In genomic region chr5:108691152-108691551, GRCm38 (mm10) we compare ENCODE assay signal across 16 mouse cellular contexts. TPM values are rescaled to one million over a fixed set of nuclear protein-coding genes. Genes with fewer than 3 reads are reported as not detected.
DNase-seq lines count a peak whose midpoint lies in the region; ATAC-seq and TF ChIP-seq lines count a peak whose summit lies in the region.
"Had no signal": no experiment of that assay in that cellular context is flagged by ENCODE, and none has a peak within 500 bp of the region (broad histone marks: within the 10 kb centered on the region; RNA-seq: fewer than 3 reads in every experiment).

No protein-coding gene starts in this region.

- H3K9me3 ChIP-seq in hindbrain, postnatal 0 days (ENCODE audit: low read length): no peaks in the 10 kb centered on the region
- H3K9me3 ChIP-seq in hindbrain, embryonic 12.5 days (replicated peaks): no peaks in the 10 kb centered on the region
- no peaks in the 10 kb centered on the region for H3K9me3 ChIP-seq in lung, postnatal 0 days (ENCODE audit: low read length)
- H3K9me3 ChIP-seq: heart, embryonic 12.5 days; hindbrain, embryonic 10.5 days; midbrain, embryonic 13.5 days had no signal

- H3K36me3 ChIP-seq in hindbrain, postnatal 0 days (ENCODE audit: insufficient read depth, low read length): no peaks in the 10 kb centered on the region
- H3K36me3 ChIP-seq in hindbrain, embryonic 12.5 days: no peaks in the 10 kb centered on the region
- H3K36me3 ChIP-seq in lung, postnatal 0 days (ENCODE audit: insufficient read depth, low read length): no peaks in the 10 kb centered on the region
- H3K36me3 ChIP-seq: heart, embryonic 12.5 days; midbrain, embryonic 13.5 days had no signal

- TF ChIP-seq EP300 in lung, postnatal 0 days (IDR thresholded peaks at IDR 0.05): no peak

- no peak for DNase-seq in hindbrain, postnatal 0 days (ENCODE audit: low spot score)
- DNase-seq in lung, postnatal 0 days (ENCODE audit: low spot score): peak; percentile 23
- no peak for DNase-seq in lung, postnatal 4 days
- DNase-seq in ES-CJ7 (ENCODE audit: low read depth, low spot score): peak; percentile 34
- peak; percentile 56 for DNase-seq in naive thymus-derived CD4-positive, alpha-beta T cell, adult 2 months (ENCODE audit: low read depth)
- no peak for DNase-seq in adrenal gland, postnatal 4 days (ENCODE audit: low spot score in 2 of 2)
- DNase-seq: cerebellum, adult 9-10 months; forebrain, postnatal 0 days; gastrocnemius, postnatal 10 days; kidney, adult 8-10 months; lung, postnatal 10 days; thymus, adult 2 months had no signal

- no peak overlapping the region for H3K4me3 ChIP-seq in hindbrain, postnatal 0 days (ENCODE audit: low read length)
- H3K4me3 ChIP-seq in hindbrain, embryonic 12.5 days: no peak overlapping the region
- H3K4me3 ChIP-seq in lung, postnatal 0 days (ENCODE audit: low read depth, low read length): no peak overlapping the region
- H3K4me3 ChIP-seq: midbrain, embryonic 13.5 days had no signal

- 73% methylated on average over 4 of the region's 4 CpGs for WGBS in hindbrain, postnatal 0 days
- 78% methylated on average over 4 of the region's 4 CpGs for WGBS in hindbrain, embryonic 12.5 days
- WGBS in lung, postnatal 0 days: 62% methylated on average over 4 of the region's 4 CpGs

- peaks cover 3% of the 10 kb centered on the region; the same call in 1 of the 2 replicates for H3K27me3 ChIP-seq in hindbrain, postnatal 0 days (ENCODE audit: insufficient read depth, low read length)
- peaks cover 25% of the 10 kb centered on the region for H3K27me3 ChIP-seq in hindbrain, embryonic 12.5 days
- no peaks in the 10 kb centered on the region for H3K27me3 ChIP-seq in lung, postnatal 0 days (replicated peaks; ENCODE audit: insufficient read depth, low read length)
- H3K27me3 ChIP-seq: heart, embryonic 12.5 days had no signal

- peak; percentile 27 for TF ChIP-seq CTCF in hindbrain, postnatal 0 days (IDR thresholded peaks at IDR 0.05; ENCODE audit: low read depth)
- peak; percentile 41 for TF ChIP-seq CTCF in lung, postnatal 0 days (IDR thresholded peaks at IDR 0.05)

- no peak overlapping the region for H3K4me2 ChIP-seq in hindbrain, postnatal 0 days (ENCODE audit: low read depth, low read length)
- no peak overlapping the region for H3K4me2 ChIP-seq in hindbrain, embryonic 12.5 days (replicated peaks)
- H3K4me2 ChIP-seq in lung, postnatal 0 days (replicated peaks; ENCODE audit: low read depth, low read length): no peak overlapping the region

- peaks cover 3% of the 10 kb centered on the region; the same call in 1 of the 2 replicates for H3K4me1 ChIP-seq in hindbrain, postnatal 0 days (ENCODE audit: insufficient read depth, low read length)
- peaks cover 30% of the 10 kb centered on the region for H3K4me1 ChIP-seq in hindbrain, embryonic 12.5 days
- no peaks in the 10 kb centered on the region; the same call in 1 of the 2 replicates for H3K4me1 ChIP-seq in lung, postnatal 0 days (ENCODE audit: insufficient read depth, low read depth, low read length)

- no peak overlapping the region for H3K27ac ChIP-seq in hindbrain, postnatal 0 days
- H3K27ac ChIP-seq in hindbrain, embryonic 12.5 days: no peak overlapping the region
- no peak overlapping the region for H3K27ac ChIP-seq in lung, postnatal 0 days (ENCODE audit: low read length)
- H3K27ac ChIP-seq: hindbrain, embryonic 10.5 days; midbrain, embryonic 13.5 days had no signal

- no peak for ATAC-seq in hindbrain, postnatal 0 days
- no peak for ATAC-seq in hindbrain, embryonic 12.5 days (ENCODE audit: low FRiP score)
- ATAC-seq in lung, postnatal 0 days: no peak
- ATAC-seq: forebrain, postnatal 0 days; midbrain, embryonic 13.5 days had no signal

- H3K9ac ChIP-seq in hindbrain, postnatal 0 days (replicated peaks; ENCODE audit: low read length): no peak overlapping the region
- no peak overlapping the region for H3K9ac ChIP-seq in hindbrain, embryonic 12.5 days
- H3K9ac ChIP-seq in lung, postnatal 0 days (replicated peaks; ENCODE audit: low read depth): no peak overlapping the region
- H3K9ac ChIP-seq: forebrain, postnatal 0 days; midbrain, embryonic 13.5 days had no signal

RNA-seq across cellular contexts. Expression of gene Fgfrl1, which starts 1.0 kb away (rescaled TPM):
- 38.5 and 42.7 TPM in 2 replicates for total RNA-seq in hindbrain, postnatal 0 days (2014; rRNA removed)
- 11.3 and 12.1 TPM in 2 replicates for polyA plus RNA-seq in hindbrain, postnatal 0 days (2015; fragmentation: Nextera tagmentation; extraction: Ambion mirVana)
- polyA plus RNA-seq in hindbrain, embryonic 12.5 days (2016; fragmentation: Nextera tagmentation; extraction: Ambion mirVana): 25.3 and 29.4 TPM in 2 replicates
- 15.8 and 17.4 TPM in 2 replicates for polyA plus RNA-seq in lung, postnatal 0 days (2015; fragmentation: Nextera tagmentation; extraction: Ambion mirVana)
- 10 to 100 TPM; 42.7 to 49.6 TPM for total RNA-seq in adrenal gland, postnatal 4 days (2021)

RNA-seq across cellular contexts. Expression of gene Slc26a1, which starts 15.8 kb away (rescaled TPM):
- 6.3 and 12.6 TPM in 2 replicates for total RNA-seq in hindbrain, postnatal 0 days (2014; rRNA removed)
- 3.5 and 3.6 TPM in 2 replicates for polyA plus RNA-seq in hindbrain, postnatal 0 days (2015; fragmentation: Nextera tagmentation; extraction: Ambion mirVana)
- polyA plus RNA-seq in hindbrain, embryonic 12.5 days (2016; fragmentation: Nextera tagmentation; extraction: Ambion mirVana): 1.6 and 1.7 TPM in 2 replicates
- 0.10 and 0.19 TPM in 2 replicates for polyA plus RNA-seq in lung, postnatal 0 days (2015; fragmentation: Nextera tagmentation; extraction: Ambion mirVana)
- 1 to 10 TPM; 3.2 to 8.1 TPM for total RNA-seq in adrenal gland, postnatal 4 days (2021)

RNA-seq across cellular contexts. Expression of gene Dgkq, which starts 21.7 kb away (rescaled TPM):
- 48.2 and 64.4 TPM in 2 replicates for total RNA-seq in hindbrain, postnatal 0 days (2014; rRNA removed)
- 19.3 and 20.0 TPM in 2 replicates for polyA plus RNA-seq in hindbrain, postnatal 0 days (2015; fragmentation: Nextera tagmentation; extraction: Ambion mirVana)
- 21.9 and 23.5 TPM in 2 replicates for polyA plus RNA-seq in hindbrain, embryonic 12.5 days (2016; fragmentation: Nextera tagmentation; extraction: Ambion mirVana)
- polyA plus RNA-seq in lung, postnatal 0 days (2015; fragmentation: Nextera tagmentation; extraction: Ambion mirVana): 5.9 and 6.3 TPM in 2 replicates
- total RNA-seq in adrenal gland, postnatal 4 days (2021): 10 to 100 TPM; 26.2 to 29.4 TPM

RNA-seq across cellular contexts. Expression of gene Idua, which starts 31.0 kb away (rescaled TPM):
- 4.9 and 11.4 TPM in 2 replicates for total RNA-seq in hindbrain, postnatal 0 days (2014; rRNA removed)
- 8.0 and 8.2 TPM in 2 replicates for polyA plus RNA-seq in hindbrain, postnatal 0 days (2015; fragmentation: Nextera tagmentation; extraction: Ambion mirVana)
- 11.2 and 12.9 TPM in 2 replicates for polyA plus RNA-seq in hindbrain, embryonic 12.5 days (2016; fragmentation: Nextera tagmentation; extraction: Ambion mirVana)
- polyA plus RNA-seq in lung, postnatal 0 days (2015; fragmentation: Nextera tagmentation; extraction: Ambion mirVana): 7.1 and 8.2 TPM in 2 replicates
- total RNA-seq in adrenal gland, postnatal 4 days (2021): 10 to 100 TPM; 17.7 to 17.8 TPM

Comparison
In these comparisons a context has a peak if more than half of its experiments do, and no peak if none do; other contexts are left out.
1. DNase-seq: peak in lung, postnatal 0 days (single experiment), ES-CJ7 (single experiment) and naive thymus-derived CD4-positive, alpha-beta T cell, adult 2 months (single experiment); none in hindbrain, postnatal 0 days (single experiment), lung, postnatal 4 days (0 of 2) and adrenal gland, postnatal 4 days (0 of 2).